Mouse (Mus musculus) hindbrain, embryonic 11.5 days (tissue): ENCODE data around the gene Meaf6. TPM values are rescaled to one million over a fixed set of nuclear protein-coding genes. Genes with fewer than 3 reads are reported as not detected.

Experiments
- ATAC-seq: fragments of 200-750 bp; cut with Nextera tagmentation; 2 replicates; pipeline ENCODE4 v1.8.0; 2017; ENCODE audit warnings: mild to moderate bottlenecking, moderate TSS enrichment, moderate library complexity; ENCODE audit not compliant: low FRiP score
- DNase-seq: peaks from one replicate; pipeline ENCODE4 v3.0.0-alpha.2; 2015; ENCODE audit warnings: low spot score
- H3K27ac ChIP-seq: fragments of 300-500 bp; sonication (generic); 2 replicates; pipeline ENCODE4 v1.5.1; 2014; ENCODE audit warnings: mild to moderate bottlenecking, low read depth, low read length
- H3K27me3 ChIP-seq: fragments of 300-500 bp; sonication (generic); 2 replicates; pipeline ENCODE4 v1.6.1; 2014; ENCODE audit warnings: mild to moderate bottlenecking, low read length, moderate library complexity, mixed read lengths; ENCODE audit not compliant: control insufficient read depth, insufficient read depth
- H3K36me3 ChIP-seq: fragments of 300-500 bp; sonication (generic); 2 replicates; pipeline ENCODE4 v1.6.1; 2014; ENCODE audit warnings: mild to moderate bottlenecking, low read length, moderate library complexity, mixed read lengths; ENCODE audit not compliant: control insufficient read depth, insufficient read depth
- H3K4me1 ChIP-seq: fragments of 300-500 bp; sonication (generic); replicated peaks from 2 replicates; pipeline ENCODE4 v1.6.1; 2014; ENCODE audit warnings: low read length, mixed read lengths; ENCODE audit not compliant: control insufficient read depth, insufficient read depth
- H3K4me2 ChIP-seq: fragments of 300-500 bp; sonication (generic); replicated peaks from 2 replicates; pipeline ENCODE4 v1.6.1; 2014; ENCODE audit warnings: mild to moderate bottlenecking, low read depth, low read length
- H3K4me3 ChIP-seq: fragments of 300-500 bp; sonication (generic); 2 replicates; pipeline ENCODE4 v1.5.1; 2014; ENCODE audit warnings: low read depth, low read length
- H3K9ac ChIP-seq: fragments of 300-500 bp; sonication (generic); 2 replicates; pipeline ENCODE4 v1.6.1; 2014; ENCODE audit warnings: low read depth, low read length
- H3K9me3 ChIP-seq: fragments of 300-500 bp; sonication (generic); 2 replicates; pipeline ENCODE4 v1.6.1; 2016; ENCODE audit warnings: low read length; ENCODE audit not compliant: control insufficient read depth
- WGBS: fragments of 180-500 bp; shearing (Covaris S2); extraction: QIAGEN DNeasy Blood & Tissue Kit; methylation state at CpG from one replicate; pipeline ENCODE4 v1.1.7; 2014; 5-methylcytosine and 5-hydroxymethylcytosine counted together
- polyA plus RNA-seq: library from polyadenylated mRNA; unstranded; fragments of >200 nt; fragmentation: Nextera tagmentation; extraction: Ambion mirVana; gene quantifications from 2 replicates; pipeline ENCODE4 v1.2.1, GENCODE M21; 2014

The Meaf6 gene
- polyA plus RNA-seq, 1 experiment from 2014 or later, result 122 TPM

DNA sequence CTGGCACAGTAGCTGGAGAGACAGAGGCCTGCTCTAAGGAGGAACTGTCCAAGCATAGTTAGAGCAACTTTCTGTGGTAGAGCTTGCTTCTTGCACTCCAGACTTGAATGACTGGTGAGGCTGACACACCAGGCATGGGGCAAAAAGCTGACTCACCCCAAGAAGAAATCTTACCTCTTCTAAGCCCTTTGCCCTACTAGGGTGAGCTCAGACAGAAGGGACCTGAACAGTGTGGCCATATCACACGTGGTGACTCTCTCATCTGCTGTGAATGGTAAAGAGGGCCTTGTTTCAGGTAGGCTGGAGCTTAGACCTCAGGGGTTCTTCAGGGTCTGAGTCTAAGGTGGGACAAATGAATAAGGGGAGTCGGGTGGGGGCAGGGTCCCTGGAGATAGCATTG lies 73.1 kb downstream of the Meaf6 start:
- H3K4me3 ChIP-seq, result no peak overlapping the region
- no peak for DNase-seq
- 70% methylated on average over 2 of the region's 2 CpGs for WGBS
- H3K9me3 ChIP-seq, result no peaks in the 10 kb centered on the region
- no peaks in the 10 kb centered on the region for H3K27me3 ChIP-seq
- no peak for ATAC-seq
- H3K4me1 ChIP-seq, result no peaks in the 10 kb centered on the region
- H3K27ac ChIP-seq, result no peak overlapping the region
- no peak overlapping the region for H3K4me2 ChIP-seq
- H3K9ac ChIP-seq, result no peak overlapping the region
- H3K36me3 ChIP-seq, result no peaks in the 10 kb centered on the region

DNA sequence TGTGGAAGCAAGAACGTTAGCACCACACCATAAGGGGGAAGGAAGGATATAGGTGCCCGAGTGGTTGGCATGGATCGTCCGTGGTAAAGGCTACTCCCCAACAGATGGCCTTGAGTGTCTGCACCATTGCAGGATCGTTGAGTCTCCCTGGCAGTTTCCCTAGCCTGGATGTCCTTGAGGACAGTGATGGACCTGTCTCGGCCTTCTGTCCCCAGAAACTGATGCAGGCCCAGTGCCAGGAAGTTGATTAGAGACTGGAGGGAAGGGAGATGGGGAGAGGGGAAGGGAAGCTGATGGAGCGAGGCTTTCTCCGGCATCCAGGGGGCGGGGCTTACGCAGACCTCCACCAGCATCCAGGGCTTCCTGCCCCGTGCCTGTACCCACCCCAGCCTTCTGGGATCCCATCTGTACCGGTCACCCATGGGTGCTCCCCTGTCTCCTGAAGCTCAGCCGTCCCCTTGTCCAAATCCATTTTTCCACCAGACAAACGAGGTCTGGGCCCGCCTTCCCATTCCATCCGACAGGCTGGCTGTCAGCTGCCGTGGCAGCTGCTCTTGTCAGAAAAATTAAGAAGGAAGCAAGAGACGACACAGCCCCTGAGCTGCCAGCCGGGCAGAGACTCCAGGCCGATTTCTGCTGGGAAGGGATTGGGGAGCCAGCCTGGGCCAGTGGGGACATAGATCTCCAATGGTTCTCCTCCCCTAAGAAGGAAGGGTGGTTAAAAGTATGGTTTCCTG lies 73.8 kb downstream of the Meaf6 start:
- ATAC-seq (no peak), DNase-seq (no peak)
- Histone ChIP-seq H3K36me3 (no peaks in the 10 kb centered on the region), H3K9ac (no peak overlapping the region), H3K27ac (no peak overlapping the region), H3K4me1 (no peaks in the 10 kb centered on the region), H3K4me3 (no peak overlapping the region), H3K27me3 (no peaks in the 10 kb centered on the region), H3K4me2 (no peak overlapping the region), H3K9me3 (no peaks in the 10 kb centered on the region)
- WGBS, result 56% methylated on average over 20 of the region's 20 CpGs

DNA sequence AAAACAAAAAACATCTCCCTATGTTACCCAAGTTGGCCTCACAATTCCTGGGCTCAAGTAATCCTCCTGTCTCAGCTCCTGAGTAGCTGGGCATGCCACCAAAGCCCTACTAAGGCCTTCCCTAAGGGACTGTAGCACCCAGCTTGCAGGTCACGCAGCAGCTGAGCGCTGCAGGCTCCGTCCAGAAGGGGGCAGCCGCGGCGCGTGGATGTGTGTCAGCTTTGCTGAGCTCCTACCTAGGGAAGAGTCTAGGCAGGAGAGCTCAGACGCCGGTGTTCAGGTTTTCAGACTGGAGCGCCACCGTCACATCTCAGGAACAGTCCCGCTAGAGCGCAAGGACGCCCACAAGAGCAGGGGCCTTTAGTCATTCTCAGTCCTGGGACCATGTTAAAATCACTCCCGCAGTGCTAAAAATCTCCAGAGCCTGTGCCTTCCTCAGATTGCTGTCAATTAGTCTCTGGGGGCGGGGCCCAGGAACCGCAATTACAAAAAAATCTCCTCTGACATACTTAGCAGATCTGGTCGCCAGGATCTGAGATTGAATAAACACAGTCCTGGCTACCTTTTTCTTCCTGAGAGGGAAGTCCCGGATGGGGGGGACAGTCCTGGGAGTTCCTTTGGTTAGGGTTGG lies 75.5 kb downstream of the Meaf6 start:
- peak; percentile 91 for DNase-seq
- ATAC-seq, result 0 out of 2 replicates have a peak, but pooled peaks have one; percentile 35
- Histone ChIP-seq H3K9ac (no peak overlapping the region), H3K27me3 (no peaks in the 10 kb centered on the region), H3K9me3 (no peaks in the 10 kb centered on the region), H3K4me3 (no peak overlapping the region), H3K4me2 (0 out of 2 replicates have a peak overlapping the region, but pooled peaks have one; percentile 23), H3K36me3 (no peaks in the 10 kb centered on the region), H3K27ac (no peak overlapping the region), H3K4me1 (no peaks in the 10 kb centered on the region)
- 8% methylated on average over 19 of the region's 19 CpGs for WGBS

DNA sequence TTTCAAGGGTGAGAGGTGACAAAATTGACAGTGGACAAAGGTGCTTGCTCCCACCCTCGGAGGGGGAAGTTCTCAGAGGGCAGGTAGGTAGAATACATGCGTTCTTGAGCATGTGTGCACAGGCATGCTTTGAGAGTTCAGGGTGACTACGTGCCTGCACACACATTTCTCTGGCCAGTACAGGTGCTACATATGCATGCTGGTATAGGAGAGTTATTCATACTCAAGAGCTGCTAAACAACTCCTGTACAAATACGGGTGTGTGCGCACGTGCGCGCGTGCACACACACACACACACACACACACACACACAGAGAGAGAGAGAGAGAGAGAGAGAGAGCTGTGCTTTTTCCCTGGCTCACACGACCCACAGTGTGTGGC lies 76.0 kb downstream of the Meaf6 start:
- Histone ChIP-seq H3K27ac (no peak overlapping the region), H3K9ac (no peak overlapping the region), H3K9me3 (no peaks in the 10 kb centered on the region), H3K36me3 (no peaks in the 10 kb centered on the region), H3K4me1 (no peaks in the 10 kb centered on the region), H3K27me3 (no peaks in the 10 kb centered on the region), H3K4me2 (no peak overlapping the region), H3K4me3 (no peak overlapping the region)
- ATAC-seq (no peak), DNase-seq (no peak)
- WGBS, result 77% methylated on average over 10 of the region's 10 CpGs

DNA sequence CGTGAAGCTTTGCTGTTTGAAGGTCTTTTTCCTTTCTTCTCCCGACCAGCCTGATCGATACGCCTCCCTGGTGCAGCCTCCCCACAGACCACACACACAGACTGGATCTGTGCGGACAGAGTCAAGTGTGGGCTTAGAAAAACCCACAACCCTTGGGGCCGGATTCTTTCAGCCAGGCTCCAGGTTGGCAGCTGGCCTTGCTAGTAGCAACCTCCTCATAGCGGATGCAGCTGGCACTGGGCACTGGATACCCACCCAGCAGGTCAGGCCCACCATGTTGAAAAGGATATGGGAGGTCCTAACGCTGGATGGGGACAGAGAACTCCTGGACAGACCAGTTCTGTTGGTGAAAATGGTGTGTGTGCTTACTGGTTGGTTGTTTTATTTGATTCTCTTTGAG lies 76.5 kb downstream of the Meaf6 start:
- no peaks in the 10 kb centered on the region for H3K36me3 ChIP-seq
- no peak overlapping the region for H3K9ac ChIP-seq
- no peaks in the 10 kb centered on the region for H3K9me3 ChIP-seq
- DNase-seq, result no peak
- H3K27ac ChIP-seq, result no peak overlapping the region
- no peak for ATAC-seq
- no peaks in the 10 kb centered on the region for H3K4me1 ChIP-seq
- 49% methylated on average over 8 of the region's 8 CpGs for WGBS
- no peak overlapping the region for H3K4me3 ChIP-seq
- no peak overlapping the region for H3K4me2 ChIP-seq
- H3K27me3 ChIP-seq, result no peaks in the 10 kb centered on the region

DNA sequence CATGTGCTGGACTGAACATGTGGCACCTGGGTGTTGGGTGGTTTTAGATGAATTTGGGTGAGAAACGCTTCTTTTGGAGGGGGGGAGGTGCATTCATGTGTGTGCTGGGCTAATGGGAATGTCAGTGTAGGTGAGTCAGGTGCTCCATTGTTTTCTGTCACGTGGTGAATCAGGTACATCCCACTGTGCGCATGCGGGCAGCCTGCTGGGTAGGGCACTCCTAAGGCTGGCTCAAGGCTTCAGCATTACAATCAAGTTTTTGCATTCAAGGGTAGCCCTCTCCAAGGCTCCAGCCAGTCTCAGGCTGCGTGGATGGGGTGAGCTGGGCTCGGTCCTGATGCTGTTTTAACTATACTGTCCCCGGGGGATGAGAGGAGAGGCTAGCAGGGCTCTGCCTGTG lies 77.8 kb downstream of the Meaf6 start:
- no peak for ATAC-seq
- H3K27me3 ChIP-seq, result no peaks in the 10 kb centered on the region
- H3K4me3 ChIP-seq, result no peak overlapping the region
- 53% methylated on average over 7 of the region's 7 CpGs for WGBS
- no peak overlapping the region for H3K9ac ChIP-seq
- H3K9me3 ChIP-seq, result no peaks in the 10 kb centered on the region
- DNase-seq, result no peak
- H3K36me3 ChIP-seq, result no peaks in the 10 kb centered on the region
- no peak overlapping the region for H3K27ac ChIP-seq
- H3K4me1 ChIP-seq, result no peaks in the 10 kb centered on the region
- H3K4me2 ChIP-seq, result no peak overlapping the region

Other genes starting within 250 kb of the Meaf6 start
- 44.0 and 50.8 TPM in 2 replicates for gene Yrdc, start 234.5 kb upstream of the Meaf6 start, polyA plus RNA-seq
- gene 1110065P20Rik, start 233.9 kb upstream of the Meaf6 start, polyA plus RNA-seq, result 55.0 and 55.9 TPM in 2 replicates
- gene Maneal, start 223.0 kb upstream of the Meaf6 start, polyA plus RNA-seq, result 10.0 and 10.3 TPM in 2 replicates
- gene Epha10, start 204.2 kb upstream of the Meaf6 start, polyA plus RNA-seq, result 4.4 and 7.4 TPM in 2 replicates
- gene 9930104L06Rik, start 148.1 kb upstream of the Meaf6 start, polyA plus RNA-seq, result 4.2 and 5.5 TPM in 2 replicates
- gene Cdca8, start 145.8 kb upstream of the Meaf6 start, polyA plus RNA-seq, result 192 and 195 TPM in 2 replicates
- gene Rspo1, start 98.7 kb upstream of the Meaf6 start, polyA plus RNA-seq, result 8.5 and 16.5 TPM in 2 replicates
- gene Gnl2, start 68.5 kb upstream of the Meaf6 start, polyA plus RNA-seq, result 91.2 and 103 TPM in 2 replicates
- 0.64 and 0.91 TPM in 2 replicates for gene Dnali1, start 19.4 kb upstream of the Meaf6 start, polyA plus RNA-seq
- gene Snip1, start 18.5 kb upstream of the Meaf6 start, polyA plus RNA-seq, result 37.7 and 37.9 TPM in 2 replicates
- gene Zc3h12a, start 42.7 kb downstream of the Meaf6 start, polyA plus RNA-seq, result 0.29 and 0.78 TPM in 2 replicates